Mouse (Mus musculus) forebrain, embryonic 10.5 days (tissue): ENCODE measurements at regions not wholly inside any gene's neighbourhood (a gene's known extent, or its start where the extent isn't known, plus 50 kb on each side); places are given as distances from the start of the nearest gene placed in this dataset.

Experiments used
- DNase-seq: peaks from one replicate; pipeline ENCODE4 v3.0.0-alpha.2; 2017; ENCODE audit warnings: low spot score; ENCODE audit errors: extremely low spot score
- H3K27ac ChIP-seq: fragments of 300-500 bp; sonication (generic); 2 replicates; pipeline ENCODE4 v1.5.1; 2016; ENCODE audit warnings: mild to moderate bottlenecking
- H3K27me3 ChIP-seq: fragments of 300-500 bp; sonication (generic); 2 replicates; pipeline ENCODE4 v1.6.1; 2016; ENCODE audit warnings: mild to moderate bottlenecking; ENCODE audit not compliant: poor library complexity, severe bottlenecking
- H3K36me3 ChIP-seq: fragments of 300-500 bp; sonication (generic); replicated peaks from 2 replicates; pipeline ENCODE4 v1.6.1; 2016; ENCODE audit warnings: mild to moderate bottlenecking, moderate library complexity
- H3K4me1 ChIP-seq: fragments of 300-500 bp; sonication (generic); 2 replicates; pipeline ENCODE4 v1.6.1; 2016
- H3K4me3 ChIP-seq: fragments of 300-500 bp; sonication (generic); 2 replicates; pipeline ENCODE4 v1.5.1; 2016; ENCODE audit warnings: mild to moderate bottlenecking, moderate library complexity
- H3K9me3 ChIP-seq: fragments of 300-500 bp; sonication (generic); 2 replicates; pipeline ENCODE4 v1.6.1; 2016; ENCODE audit warnings: mild to moderate bottlenecking, moderate library complexity
- whole genome bisulfite sequencing: fragments of 180-500 bp; shearing (Covaris S2); methylation state at CpG from one replicate; pipeline ENCODE4 v1.1.7; 2016; 5-methylcytosine and 5-hydroxymethylcytosine counted together

DNA sequence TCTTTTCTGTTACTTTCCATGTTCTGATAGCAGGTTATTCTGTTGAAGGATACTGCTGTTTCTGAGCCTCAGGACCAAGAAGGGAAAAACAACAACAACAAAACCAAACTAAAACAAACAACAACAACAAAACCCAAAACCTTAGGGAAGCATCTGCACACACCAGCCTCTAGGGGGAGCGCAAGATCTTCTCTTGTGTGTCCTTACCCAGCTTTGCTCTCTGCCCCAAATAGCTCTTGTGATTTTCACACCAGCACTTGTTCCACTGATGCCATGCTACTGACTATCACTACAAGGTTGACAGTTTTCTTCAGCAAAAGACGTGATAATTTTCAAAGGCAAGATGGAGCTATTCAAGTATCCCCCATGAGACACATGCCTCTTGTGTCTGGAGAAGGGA, 59.8 kb upstream of the Nrg3 start:
- no peak overlapping the region for H3K27ac ChIP-seq
- H3K4me1 ChIP-seq, result no peaks in the 10 kb centered on the region
- no peaks in the 10 kb centered on the region for H3K27me3 ChIP-seq
- H3K36me3 ChIP-seq, result no peaks in the 10 kb centered on the region
- WGBS, result 18% methylated on average over 2 of the region's 2 CpGs
- no peaks in the 10 kb centered on the region for H3K9me3 ChIP-seq
- H3K4me3 ChIP-seq, result no peak overlapping the region
- DNase-seq, result peak; percentile 23
